Mouse (Mus musculus): ENCODE measurements around the gene Alg12.

GRCm38 (mm10) chr15:88867368-88868023 lies 48.4 kb upstream of the Alg12 start:
- TF ChIP-seq CTCF (conservative IDR thresholded peaks at IDR 0.05; ENCODE audit: insufficient read depth, insufficient read length, low read depth, low read length), result no peak
- no peak for TF ChIP-seq POLR2A (IDR thresholded peaks at IDR 0.05; ENCODE audit: low read depth, low read length)

Measured in kidney, adult 2 months (tissue).